Mouse (Mus musculus) neural tube, embryonic 11.5 days (tissue): ENCODE measurements around the gene Tmem151a. TPM values are rescaled to one million over a fixed set of nuclear protein-coding genes. Genes with fewer than 3 reads are reported as not detected.

Experiments used
- ATAC-seq: fragments of 200-750 bp; cut with Nextera tagmentation; 2 replicates; pipeline ENCODE4 v1.8.0; 2017; ENCODE audit warnings: moderate number of reproducible peaks, mild to moderate bottlenecking, moderate TSS enrichment, moderate library complexity; ENCODE audit not compliant: insufficient read depth, low FRiP score, low TSS enrichment
- DNase-seq: peaks from one replicate; pipeline ENCODE4 v3.0.0-alpha.2; 2015; ENCODE audit warnings: low spot score
- H3K27ac ChIP-seq: fragments of 300-500 bp; sonication (generic); 2 replicates; pipeline ENCODE4 v1.5.1; 2014; ENCODE audit warnings: low read depth, mild to moderate bottlenecking, low read length
- H3K27me3 ChIP-seq: fragments of 300-500 bp; sonication (generic); 2 replicates; pipeline ENCODE4 v1.6.1; 2014; ENCODE audit warnings: mild to moderate bottlenecking, low read length, mixed read lengths; ENCODE audit not compliant: control insufficient read depth, insufficient read depth
- H3K36me3 ChIP-seq: fragments of 300-500 bp; sonication (generic); 2 replicates; pipeline ENCODE4 v1.6.1; 2014; ENCODE audit warnings: mild to moderate bottlenecking, low read length, moderate library complexity, mixed read lengths; ENCODE audit not compliant: control insufficient read depth, insufficient read depth
- H3K4me1 ChIP-seq: fragments of 300-500 bp; sonication (generic); 2 replicates; pipeline ENCODE4 v1.6.1; 2014; ENCODE audit warnings: low read length, mixed read lengths; ENCODE audit not compliant: control insufficient read depth, insufficient read depth
- H3K4me2 ChIP-seq: fragments of 300-500 bp; sonication (generic); 2 replicates; pipeline ENCODE4 v1.6.1; 2014; ENCODE audit warnings: low read depth, mild to moderate bottlenecking, moderate library complexity
- H3K4me3 ChIP-seq: fragments of 300-500 bp; sonication (generic); 2 replicates; pipeline ENCODE4 v1.5.1; 2014; ENCODE audit warnings: low read depth, low read length
- H3K9ac ChIP-seq: fragments of 300-500 bp; sonication (generic); 2 replicates; pipeline ENCODE4 v1.6.1; 2014; ENCODE audit warnings: mild to moderate bottlenecking, low read length
- H3K9me3 ChIP-seq: fragments of 300-500 bp; sonication (generic); 2 replicates; pipeline ENCODE4 v1.6.1; 2016; ENCODE audit warnings: low read length; ENCODE audit not compliant: control insufficient read depth
- WGBS: fragments of 180-500 bp; shearing (Covaris S2); extraction: QIAGEN DNeasy Blood & Tissue Kit; methylation state at CpG from one replicate; pipeline ENCODE4 v1.1.7; 2014; 5-methylcytosine and 5-hydroxymethylcytosine counted together
- polyA plus RNA-seq: library from polyadenylated mRNA; unstranded; fragments of >200 nt; fragmentation: Nextera tagmentation; extraction: Ambion mirVana; gene quantifications from 2 replicates; pipeline ENCODE4 v1.2.1, GENCODE M21; 2014

Tmem151a gene
- polyA plus RNA-seq, 1 experiment from 2014 or later = 2.0 TPM

DNA sequence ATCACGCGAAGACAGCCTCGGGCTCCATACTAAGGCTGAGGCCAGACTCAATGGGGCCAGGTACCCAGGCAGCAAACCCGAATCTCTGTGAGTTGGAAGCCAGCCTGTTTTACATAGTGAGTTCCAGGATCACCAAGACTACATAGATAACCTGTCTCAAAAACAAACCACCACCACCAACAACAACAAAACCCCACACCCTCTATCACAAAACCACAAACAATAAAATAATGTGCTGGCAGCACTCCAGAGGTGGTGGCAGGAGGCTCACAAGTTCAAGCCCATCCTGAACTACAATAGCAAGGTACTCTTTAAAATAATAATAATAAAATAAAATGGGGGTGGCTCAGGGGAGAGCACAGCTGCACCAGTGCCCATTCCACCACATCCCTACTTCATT is 48.8 kb downstream of the Tmem151a start:
- H3K4me3 ChIP-seq = no peak overlapping the region
- H3K4me1 ChIP-seq = peaks cover 20% of the 10 kb centered on the region
- no peaks in the 10 kb centered on the region for H3K36me3 ChIP-seq
- H3K27ac ChIP-seq = no peak overlapping the region
- no peak overlapping the region for H3K4me2 ChIP-seq
- ATAC-seq = no peak
- WGBS = 82% methylated on average over 4 of the region's 4 CpGs
- DNase-seq = no peak
- no peaks in the 10 kb centered on the region for H3K27me3 ChIP-seq
- H3K9me3 ChIP-seq = no peaks in the 10 kb centered on the region
- H3K9ac ChIP-seq = no peak overlapping the region

DNA sequence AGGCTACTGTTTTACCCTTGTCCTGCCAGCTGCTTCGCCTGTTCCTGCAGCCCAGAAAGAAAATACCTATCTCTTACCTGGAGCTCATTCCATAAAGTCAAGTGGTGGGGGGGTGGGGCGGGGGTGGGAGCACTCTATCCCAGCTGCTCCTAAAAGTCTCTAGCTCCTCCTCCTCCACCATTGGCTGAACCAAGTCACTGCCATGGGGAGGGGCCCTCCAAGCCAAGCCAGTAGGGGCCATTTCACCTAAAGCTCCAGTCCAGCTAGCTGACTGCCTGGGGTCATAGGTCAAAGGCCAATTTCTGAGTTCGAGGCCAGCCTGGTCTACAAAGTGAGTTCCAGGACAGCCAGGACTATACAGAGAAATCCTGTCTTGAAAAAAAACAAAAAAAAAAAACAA is 52.6 kb downstream of the Tmem151a start:
- Histone ChIP-seq H3K9me3 (no peaks in the 10 kb centered on the region), H3K4me3 (no peak overlapping the region), H3K4me1 (no peaks in the 10 kb centered on the region; the same call in 1 of the 2 replicates), H3K9ac (no peak overlapping the region), H3K36me3 (no peaks in the 10 kb centered on the region; the same call in 1 of the 2 replicates), H3K27ac (no peak overlapping the region), H3K4me2 (no peak overlapping the region), H3K27me3 (no peaks in the 10 kb centered on the region)
- WGBS = 79% methylated on average over 3 of the region's 3 CpGs
- no peak for ATAC-seq
- no peak for DNase-seq

DNA sequence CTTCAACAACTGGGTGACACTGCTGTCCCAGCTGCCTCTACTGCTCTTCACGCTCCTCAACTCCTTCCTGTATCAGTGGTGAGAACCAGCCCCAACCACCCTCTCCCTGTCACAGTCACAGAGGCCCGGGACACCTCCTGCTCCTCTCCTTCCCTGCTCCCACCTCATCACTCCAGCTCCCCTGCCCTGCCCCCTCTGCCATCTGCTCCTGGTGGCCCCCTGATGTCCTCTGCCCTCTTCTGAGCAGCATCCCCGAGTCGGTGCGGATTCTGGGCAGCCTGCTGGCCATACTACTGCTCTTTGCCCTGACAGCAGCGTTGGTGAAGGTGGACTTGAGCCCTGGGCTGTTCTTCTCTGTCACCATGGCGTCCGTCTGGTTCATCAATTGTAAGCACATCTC is 59.2 kb downstream of the Tmem151a start:
- no peak overlapping the region for H3K27ac ChIP-seq

DNA sequence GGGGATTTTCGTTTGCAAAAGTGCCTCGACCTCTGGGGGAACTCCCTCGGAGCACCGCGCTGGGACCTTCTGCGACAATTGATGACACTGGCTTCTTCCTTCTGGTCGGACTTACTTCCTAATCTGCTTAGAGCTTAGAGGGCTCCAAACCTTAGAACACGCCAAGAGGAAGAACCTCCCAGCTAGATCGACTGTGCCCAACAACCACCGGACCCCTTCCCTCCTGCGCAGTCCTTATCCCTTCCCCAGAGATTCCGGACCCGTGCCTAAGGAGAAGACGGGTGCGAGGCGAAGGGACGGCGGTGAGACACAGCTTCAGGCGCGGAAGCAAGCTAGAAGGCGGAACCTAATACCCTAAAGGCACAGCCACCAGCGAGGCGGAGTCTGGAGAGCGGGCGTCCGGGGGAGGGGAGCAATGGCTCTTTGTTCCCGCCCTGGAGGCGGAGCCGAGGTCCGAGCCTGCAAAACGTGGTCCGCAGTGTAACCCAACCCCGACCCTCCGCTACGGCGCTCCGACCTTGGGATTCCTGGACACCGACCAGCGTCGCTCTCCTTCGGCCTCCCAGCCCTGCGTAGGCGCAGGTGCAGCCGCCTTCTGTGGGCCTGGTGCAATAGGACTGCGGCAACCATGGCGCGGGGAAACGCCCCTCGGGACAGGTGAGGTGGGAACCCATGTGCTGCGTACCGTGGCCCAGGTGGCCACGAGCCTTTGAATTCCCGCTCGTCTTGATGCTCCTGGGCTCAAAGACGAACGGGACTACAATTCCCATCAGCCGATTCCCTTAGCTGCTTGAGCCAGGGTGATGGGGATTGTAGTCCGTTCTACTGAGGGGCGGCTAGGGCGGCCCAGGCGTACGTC is 61.5 kb downstream of the Tmem151a start, which contains the start of gene Slc29a2:
TSS of gene Slc29a2 (plus strand) at position 240 of the 859 bp plus-strand sequence.
- peak within 1 kb of the TSS; percentile 85 for H3K9ac ChIP-seq
- WGBS = under 1% methylated on average over 62 of the region's 62 CpGs
- peak within 1 kb of the TSS; percentile 81 for H3K27ac ChIP-seq
- H3K4me3 ChIP-seq = peak within 1 kb of the TSS; percentile 61
- peak within 1 kb of the TSS; percentile 86 for H3K4me2 ChIP-seq
- H3K4me1 ChIP-seq = peaks cover 6% of the 10 kb centered on the region; the same call in 1 of the 2 replicates
- no peaks in the 10 kb centered on the region for H3K27me3 ChIP-seq
- ATAC-seq (peak; percentile 95), DNase-seq (peak; percentile 93)
- H3K9me3 ChIP-seq = no peaks in the 10 kb centered on the region
- no peaks in the 10 kb centered on the region for H3K36me3 ChIP-seq

More for the DNA sequence above, 59.2 kb downstream of the Tmem151a start:
- Histone ChIP-seq H3K9me3 (no peaks in the 10 kb centered on the region), H3K27me3 (no peaks in the 10 kb centered on the region), H3K4me2 (no peak overlapping the region), H3K4me3 (no peak overlapping the region), H3K4me1 (peaks cover 6% of the 10 kb centered on the region; the same call in 1 of the 2 replicates), H3K36me3 (no peaks in the 10 kb centered on the region; the same call in 1 of the 2 replicates), H3K9ac (no peak overlapping the region)
- DNase-seq = no peak
- 91% methylated on average over 8 of the region's 8 CpGs for WGBS
- ATAC-seq = no peak

DNA sequence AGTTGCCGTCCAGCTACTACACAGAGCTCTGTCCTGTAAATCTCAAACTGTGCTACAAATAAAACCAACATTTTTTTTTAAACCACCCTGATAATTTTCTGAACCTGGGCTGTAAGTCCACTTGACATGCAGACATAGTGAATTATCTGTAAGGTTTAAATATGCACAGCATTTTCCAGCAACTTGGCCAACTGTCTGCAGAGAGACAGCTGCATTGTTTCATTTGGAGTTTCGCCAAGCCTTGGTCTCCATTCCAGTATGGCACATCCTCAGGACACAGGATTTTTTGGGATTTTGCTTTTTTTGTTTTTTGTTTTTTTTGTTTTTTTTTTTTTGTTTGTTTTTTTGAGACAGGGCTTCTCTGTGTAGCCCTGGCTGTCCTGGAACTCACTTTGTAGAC is 63.9 kb downstream of the Tmem151a start:
- whole genome bisulfite sequencing = 92% methylated on average over 2 of the region's 2 CpGs
- no peaks in the 10 kb centered on the region for H3K36me3 ChIP-seq
- H3K27ac ChIP-seq = no peak overlapping the region
- H3K4me3 ChIP-seq = no peak overlapping the region
- DNase-seq (no peak), ATAC-seq (no peak)
- no peaks in the 10 kb centered on the region for H3K9me3 ChIP-seq
- H3K27me3 ChIP-seq = no peaks in the 10 kb centered on the region
- H3K9ac ChIP-seq = no peak overlapping the region
- H3K4me2 ChIP-seq = no peak overlapping the region
- H3K4me1 ChIP-seq = peaks cover 6% of the 10 kb centered on the region; the same call in 1 of the 2 replicates

Other genes with a start within 250 kb of the Tmem151a start
- gene Ccs, start 246.2 kb downstream of the Tmem151a start, polyA plus RNA-seq = 41.4 and 41.5 TPM in 2 replicates
- gene Ccdc87, start 246.2 kb downstream of the Tmem151a start, polyA plus RNA-seq = 0.13 TPM in 1 of 2 replicates, not detected in the other
- gene Ctsf, start 230.4 kb downstream of the Tmem151a start, polyA plus RNA-seq = 40.6 and 41.8 TPM in 2 replicates
- 5.9 and 6.5 TPM in 2 replicates for gene Actn3, start 207.6 kb downstream of the Tmem151a start, polyA plus RNA-seq
- 12.1 and 14.1 TPM in 2 replicates for gene Zdhhc24, start 206.9 kb downstream of the Tmem151a start, polyA plus RNA-seq
- 4.8 and 7.9 TPM in 2 replicates for gene Bbs1, start 178.9 kb downstream of the Tmem151a start, polyA plus RNA-seq
- 164 and 171 TPM in 2 replicates for gene Dpp3, start 157.2 kb downstream of the Tmem151a start, polyA plus RNA-seq
- gene Peli3, start 142.4 kb downstream of the Tmem151a start, polyA plus RNA-seq = 3.4 and 3.5 TPM in 2 replicates
- 143 and 150 TPM in 2 replicates for gene Mrpl11, start 123.4 kb downstream of the Tmem151a start, polyA plus RNA-seq
- gene Npas4, start 95.2 kb downstream of the Tmem151a start, polyA plus RNA-seq = 0.12 TPM in 1 of 2 replicates, not detected in the other
- gene Slc29a2, start 61.7 kb downstream of the Tmem151a start, polyA plus RNA-seq = 3.9 and 6.2 TPM in 2 replicates
- 37.9 and 39.8 TPM in 2 replicates for gene B4gat1, start 46.7 kb downstream of the Tmem151a start, polyA plus RNA-seq
- 1.2 and 2.8 TPM in 2 replicates for gene AC124502.3, start 46.6 kb downstream of the Tmem151a start, polyA plus RNA-seq
- 65.5 and 78.9 TPM in 2 replicates for gene Brms1, start 44.2 kb downstream of the Tmem151a start, polyA plus RNA-seq
- gene Rin1, start 35.0 kb downstream of the Tmem151a start, polyA plus RNA-seq = 1.1 and 2.3 TPM in 2 replicates
- gene Cd248, start 17.5 kb downstream of the Tmem151a start, polyA plus RNA-seq = 30.1 and 34.7 TPM in 2 replicates
- 80.4 and 88.0 TPM in 2 replicates for gene Yif1a, start 3.0 kb upstream of the Tmem151a start, polyA plus RNA-seq
- 110 and 127 TPM in 2 replicates for gene Cnih2, start 13.0 kb upstream of the Tmem151a start, polyA plus RNA-seq
- 250 and 266 TPM in 2 replicates for gene Rab1b, start 21.5 kb upstream of the Tmem151a start, polyA plus RNA-seq
- gene Klc2, start 33.0 kb upstream of the Tmem151a start, polyA plus RNA-seq = 40.2 and 43.5 TPM in 2 replicates
- gene Pacs1, start 187.6 kb upstream of the Tmem151a start, polyA plus RNA-seq = 29.8 and 30.5 TPM in 2 replicates
- gene Sf3b2, start 209.9 kb upstream of the Tmem151a start, polyA plus RNA-seq = 405 and 416 TPM in 2 replicates
- gene Gal3st3, start 212.8 kb upstream of the Tmem151a start, polyA plus RNA-seq = 16.2 and 17.8 TPM in 2 replicates